Mouse (Mus musculus) spleen, postnatal 10 days (tissue): Measurements from ENCODE around the gene Ndufs6.
A peak's percentile ranks its signal among the peaks of the same experiment; 100 is the strongest.

ENCODE experiments used
- DNase-seq, 2 experiments: peaks; one replicate each; pipeline ENCODE4 v3.0.0; 2021 to 2022; ENCODE audit warnings: low spot score in 2 of 2

The Ndufs6 gene

DNA sequence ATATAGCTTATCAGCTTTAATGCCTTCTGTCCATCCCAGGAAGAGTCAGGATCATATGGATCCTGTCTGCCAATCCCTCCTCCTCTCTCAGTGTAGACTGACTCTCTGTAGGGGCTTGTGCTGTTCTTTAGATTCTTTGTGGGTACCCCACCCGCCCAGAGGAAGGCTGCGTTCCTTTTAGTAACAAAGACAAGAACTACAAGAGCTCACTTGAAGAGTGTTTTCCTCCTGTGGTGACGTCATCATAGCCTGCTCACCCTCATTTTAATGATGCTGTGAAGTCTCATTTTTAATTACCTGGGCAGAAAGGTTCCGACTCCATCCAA lies 22.3 kb downstream of the Ndufs6 start:
- no peak for DNase-seq

DNA sequence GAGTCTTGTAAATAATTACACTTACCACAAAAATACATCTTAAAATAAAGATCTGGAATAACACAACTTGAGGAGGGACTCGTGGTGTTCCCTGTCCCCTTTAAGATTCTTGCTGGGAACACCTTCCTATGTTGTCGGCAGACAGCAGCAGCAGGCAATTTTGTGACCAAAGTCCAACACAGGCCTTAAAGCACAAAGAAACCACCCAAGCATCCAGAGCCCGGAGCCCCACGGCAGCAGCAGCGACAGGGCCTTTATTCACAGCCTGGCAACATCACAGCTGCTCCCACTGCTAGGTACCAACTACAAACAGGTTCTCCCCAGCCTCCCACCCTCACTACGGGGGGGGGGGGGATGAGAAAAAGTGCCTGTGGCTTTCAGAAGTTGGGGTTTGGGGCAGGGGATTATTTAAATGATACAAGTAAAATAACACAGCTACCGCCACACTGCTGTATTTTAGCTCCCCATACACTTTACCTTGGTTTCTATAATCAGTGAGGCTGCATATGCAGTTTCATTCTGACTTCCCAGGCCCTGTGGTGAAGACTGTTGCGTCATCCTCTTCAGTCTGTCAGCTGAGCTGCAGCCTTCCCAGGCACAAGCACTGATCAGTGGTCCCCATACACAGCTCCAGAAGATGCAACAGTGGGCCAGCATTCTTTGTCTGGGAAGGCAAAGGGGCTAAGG lies 22.8 kb downstream of the Ndufs6 start:
- DNase-seq, result no peak

DNA sequence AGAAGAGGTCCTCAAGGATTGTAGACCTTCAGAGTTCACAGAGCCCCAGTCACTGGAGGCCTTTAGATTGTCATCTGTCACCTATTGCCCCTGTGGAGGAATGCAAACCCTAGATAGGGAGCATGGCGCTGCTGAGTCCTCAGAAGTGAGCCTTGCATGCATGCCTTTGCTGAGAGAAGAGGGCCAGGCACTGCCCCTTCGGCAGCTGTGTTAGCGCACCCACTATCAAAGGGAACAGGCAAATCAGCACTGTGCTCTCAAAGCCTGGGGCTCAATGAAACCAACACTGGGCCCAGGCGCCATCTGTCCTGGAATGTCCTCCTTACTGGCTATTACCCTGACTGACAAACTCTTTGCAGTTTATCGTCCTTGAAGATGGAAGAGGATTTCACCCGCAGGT lies 23.6 kb downstream of the Ndufs6 start:
- no peak for DNase-seq

DNA sequence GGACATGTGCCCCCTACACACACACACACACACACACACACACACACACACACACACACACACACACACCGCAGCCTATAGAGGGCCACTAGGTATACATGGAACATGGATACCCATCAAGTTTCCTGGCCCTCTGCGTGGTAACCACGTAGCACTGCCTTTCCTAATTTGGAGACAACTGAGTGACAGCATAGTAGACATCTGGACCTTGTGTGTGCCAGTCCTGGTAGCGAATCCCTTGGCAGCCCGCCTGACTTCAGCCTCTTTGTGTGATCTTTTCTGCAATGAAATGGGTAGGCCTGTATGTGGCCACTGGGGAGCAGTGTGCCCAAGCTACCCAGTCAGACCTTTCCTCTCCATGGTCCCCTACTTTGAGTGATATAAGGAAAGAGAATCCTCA lies 29.0 kb downstream of the Ndufs6 start:
- no peak for DNase-seq

DNA sequence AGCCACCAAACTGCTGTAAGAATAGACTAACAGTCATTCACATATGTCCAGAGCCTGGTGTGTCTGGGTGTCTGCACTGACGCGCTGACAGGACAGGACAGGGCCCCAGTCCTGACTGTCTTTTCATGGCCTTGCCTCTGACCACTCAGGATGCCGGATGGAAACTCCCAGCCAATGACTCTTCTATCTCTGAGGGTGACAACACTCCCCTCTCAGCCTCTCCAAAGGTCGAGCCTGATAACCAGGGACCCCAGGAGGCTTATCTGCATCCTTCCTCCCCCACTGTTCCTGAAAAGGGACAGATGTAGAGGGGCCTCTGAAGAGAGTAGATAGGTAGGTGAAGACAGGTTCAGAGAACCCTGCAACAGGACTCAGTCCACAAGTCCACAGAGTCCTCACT lies 29.6 kb downstream of the Ndufs6 start:
- DNase-seq, result no peak

DNA sequence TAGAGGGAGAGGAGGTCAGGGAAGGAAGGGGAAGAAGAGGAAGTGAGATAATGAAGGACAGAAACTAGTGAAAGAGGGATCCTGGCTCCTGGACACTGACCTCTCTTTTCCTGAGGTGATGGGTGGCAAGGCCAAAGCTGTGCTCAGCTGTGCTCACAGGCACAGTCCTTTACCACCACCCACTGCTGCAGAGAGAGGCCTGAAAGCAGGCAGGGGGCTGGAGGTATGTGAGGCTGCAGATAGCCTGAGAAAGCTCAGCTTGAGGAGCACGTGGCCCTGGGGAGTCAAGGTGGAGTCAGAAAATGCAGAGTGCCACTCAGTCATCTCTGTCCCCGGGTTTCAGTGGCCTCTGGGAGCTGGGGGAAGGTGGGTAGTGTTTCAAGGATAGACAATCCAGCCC lies 37.2 kb downstream of the Ndufs6 start:
- DNase-seq, result no peak

DNA sequence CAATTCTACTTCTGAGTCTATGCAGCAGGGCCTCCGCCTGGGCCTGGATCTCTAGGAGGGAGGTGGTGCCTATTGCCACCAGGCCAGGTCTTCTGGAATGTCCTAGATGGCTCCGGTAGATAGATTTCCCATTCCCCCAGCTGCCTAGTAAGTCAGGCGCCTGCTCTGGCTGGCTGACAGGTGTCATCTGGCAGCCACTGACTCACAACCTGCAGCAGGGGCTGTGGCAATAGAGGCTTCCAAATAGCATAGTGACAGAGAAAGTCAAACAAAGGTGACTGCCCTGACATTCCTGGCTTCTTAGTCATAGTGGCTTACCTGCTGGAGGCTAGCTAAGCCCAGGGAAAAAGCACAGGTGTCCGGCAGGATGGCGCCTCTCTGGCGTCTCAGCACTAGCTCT lies 38.1 kb downstream of the Ndufs6 start:
- no peak for DNase-seq

DNA sequence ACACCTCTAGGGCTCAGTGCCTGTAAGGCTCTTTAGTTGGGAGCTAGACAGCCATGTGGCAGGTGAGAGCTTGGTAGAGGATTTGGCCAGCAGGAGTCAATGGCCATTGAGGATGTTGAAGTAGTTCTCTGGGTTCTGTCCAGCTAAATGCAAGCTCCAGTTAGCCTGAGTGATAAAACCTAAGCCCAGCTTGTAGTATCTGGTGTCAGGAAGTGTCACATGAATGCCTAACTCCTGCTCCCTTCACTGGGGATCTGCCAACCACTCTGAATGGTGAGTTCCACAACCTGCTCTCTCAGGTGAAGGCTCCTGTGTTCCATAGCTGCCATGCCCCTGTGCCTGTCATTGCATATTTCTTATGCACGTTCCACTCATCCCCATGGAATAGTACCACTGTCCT lies 44.8 kb downstream of the Ndufs6 start:
- DNase-seq, result no peak

DNA sequence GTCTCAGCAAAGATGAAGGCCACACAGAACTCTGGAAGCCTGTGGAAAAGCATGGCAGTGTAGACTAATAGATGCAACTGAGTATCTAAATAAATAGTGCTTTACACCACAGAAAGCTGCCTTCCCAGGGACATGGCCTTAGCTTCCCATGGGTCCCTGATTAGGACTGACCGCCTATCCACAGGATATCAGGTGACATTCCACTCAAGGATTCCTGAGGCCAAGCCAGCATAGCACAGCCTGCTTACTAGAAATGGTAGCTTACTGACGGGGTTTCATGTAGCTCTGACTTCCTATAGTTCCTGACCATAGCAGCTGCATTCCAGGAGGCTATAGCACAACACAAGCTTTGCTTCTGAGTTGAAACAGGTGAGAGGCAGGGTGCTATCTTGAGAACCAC lies 45.9 kb downstream of the Ndufs6 start:
- no peak for DNase-seq

DNA sequence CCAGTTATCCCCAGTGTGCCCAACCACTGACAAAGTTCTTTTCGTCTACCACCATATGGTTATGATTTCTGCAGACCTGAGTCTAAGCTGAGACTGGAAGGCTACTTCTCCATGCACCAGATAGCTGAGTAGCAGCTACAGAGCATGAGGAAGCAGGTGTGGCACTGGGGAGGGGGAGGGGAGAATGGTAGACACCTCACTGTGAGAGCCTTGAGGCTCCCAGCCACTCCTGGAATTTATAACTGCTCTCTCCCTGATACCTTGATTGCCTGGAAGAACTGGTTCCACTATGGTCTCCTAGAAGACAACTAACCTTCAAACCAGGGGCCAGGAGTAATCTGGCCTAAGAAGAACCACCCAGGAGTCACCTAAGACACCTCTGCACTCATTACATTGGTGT lies 49.1 kb downstream of the Ndufs6 start:
- DNase-seq, result no peak

DNA sequence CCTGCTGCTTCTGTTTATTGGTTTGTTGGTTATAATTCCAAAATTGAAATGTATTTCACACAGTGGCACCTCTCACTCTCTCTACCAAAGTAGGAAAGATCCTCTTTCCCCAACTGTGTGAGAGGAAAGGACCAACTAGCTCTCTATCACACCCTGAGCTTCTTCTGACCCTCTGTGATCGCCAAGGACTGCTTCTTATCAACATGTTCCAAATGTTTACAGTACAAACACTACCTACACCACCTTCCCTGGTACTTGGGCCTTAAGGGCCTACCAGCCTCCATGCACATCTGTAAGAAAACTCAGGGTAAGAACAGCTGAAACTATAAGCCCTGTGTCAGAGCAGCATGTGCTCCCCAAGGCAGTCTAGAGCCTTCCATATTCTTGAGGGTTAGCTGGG lies 50.5 kb downstream of the Ndufs6 start:
- no peak for DNase-seq

DNA sequence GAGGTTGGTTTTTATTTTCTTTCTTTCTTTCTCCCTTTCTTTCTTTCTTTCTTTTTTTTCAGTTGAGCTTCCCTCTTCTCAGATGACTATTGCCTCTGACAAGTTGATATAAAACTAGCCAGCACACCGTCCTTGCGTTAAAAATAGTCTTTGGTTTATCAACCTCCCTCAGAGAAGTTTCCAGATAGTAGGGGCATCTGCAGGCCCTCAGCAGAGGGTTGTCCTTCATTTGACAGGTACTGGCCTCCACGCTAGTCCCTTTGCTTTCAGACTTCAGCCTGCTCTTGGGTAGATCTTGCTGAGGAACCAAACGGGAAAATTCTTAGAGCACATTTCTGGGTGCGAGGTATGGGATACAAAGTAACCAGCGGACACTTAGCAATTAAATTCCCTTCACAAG lies 51.0 kb downstream of the Ndufs6 start:
- no peak for DNase-seq

DNA sequence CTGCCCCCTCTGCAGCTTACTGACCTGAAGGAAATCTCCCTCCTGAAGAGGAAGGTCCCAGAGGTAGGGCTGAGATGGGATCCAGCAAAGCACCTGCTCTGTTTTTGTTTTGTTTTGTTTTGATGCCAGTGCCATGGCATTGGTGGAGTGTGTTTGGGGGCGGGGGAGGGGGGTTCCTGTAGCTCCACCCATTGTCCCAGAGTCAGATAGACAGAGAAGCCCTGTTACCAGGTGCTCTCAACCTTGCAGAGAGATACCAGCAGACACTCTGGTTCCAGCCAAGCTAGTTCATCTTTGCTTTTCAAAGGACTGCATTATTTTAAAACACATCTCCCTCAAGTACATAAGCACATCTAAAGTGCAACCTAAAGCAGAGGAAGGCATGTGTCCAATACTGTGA lies 54.8 kb downstream of the Ndufs6 start:
- DNase-seq, result no peak

DNA sequence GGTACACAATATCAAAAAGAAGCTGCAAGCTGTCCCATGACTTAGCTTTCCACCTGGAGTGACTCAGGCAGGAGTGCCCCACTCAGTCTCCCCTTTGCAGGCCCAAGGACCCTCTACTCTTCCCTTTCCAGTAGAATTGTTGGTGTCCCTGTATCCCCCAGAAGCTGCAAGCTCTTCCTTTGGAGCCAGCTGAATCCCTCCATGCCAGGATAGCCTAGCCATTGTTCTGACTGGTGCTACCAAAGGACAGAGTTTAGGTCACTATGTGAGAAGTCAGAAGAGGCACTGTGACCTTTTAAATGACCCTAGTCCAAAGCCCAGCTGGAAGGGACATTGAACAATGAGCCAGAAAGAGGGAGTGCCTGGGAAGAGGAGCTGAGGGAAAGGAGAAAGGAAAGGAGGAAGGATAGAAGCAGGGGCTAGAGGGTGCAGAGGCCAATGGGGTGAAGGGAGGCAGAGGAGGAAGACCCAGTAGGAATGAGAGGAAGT lies 55.5 kb downstream of the Ndufs6 start:
- DNase-seq, result no peak

DNA sequence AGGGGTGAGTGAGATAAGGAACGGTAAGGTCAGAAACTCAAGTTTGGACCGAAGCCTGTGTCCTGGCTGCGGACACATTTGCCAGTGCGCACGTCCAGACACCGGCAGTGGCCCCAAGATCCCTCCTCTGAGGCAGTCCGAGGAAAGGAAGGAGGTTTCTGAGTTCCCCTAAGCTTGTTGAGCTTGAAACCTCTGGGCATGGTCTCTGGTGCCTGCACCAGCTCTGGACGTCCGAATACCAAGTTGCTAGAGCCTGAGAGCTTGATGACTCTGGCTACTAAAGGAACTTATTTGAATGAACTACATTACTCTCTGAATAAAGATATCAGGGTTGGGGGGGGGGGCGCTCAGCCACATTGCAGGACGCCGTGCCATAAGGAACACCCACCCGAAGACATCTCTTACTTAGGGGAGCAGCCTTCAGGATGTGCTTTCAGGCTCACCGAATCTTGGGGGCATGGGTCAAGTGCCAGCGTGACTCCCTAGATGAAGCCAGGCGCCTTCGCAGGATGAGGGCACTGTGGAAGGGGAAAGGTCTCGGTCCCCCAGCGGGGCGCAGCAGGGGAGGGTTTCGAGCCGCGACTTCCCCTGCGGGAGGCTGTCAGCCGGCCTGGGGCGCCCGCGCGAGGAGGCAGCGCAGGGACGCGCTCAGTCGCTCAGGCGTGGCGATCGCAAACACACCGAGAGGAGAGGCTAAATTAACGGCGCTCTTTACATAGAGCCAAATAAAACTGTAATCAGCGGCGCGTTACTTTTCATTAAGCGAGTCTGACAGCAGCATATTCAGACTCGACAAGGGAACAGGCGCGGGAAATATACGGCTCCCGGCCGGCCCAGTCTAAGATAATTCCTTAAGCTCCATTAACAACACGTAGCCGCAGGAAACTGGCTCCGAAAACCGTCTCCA lies 56.8 kb downstream of the Ndufs6 start:
- peak in 1 of 2 experiments; percentile 20 for DNase-seq

DNA sequence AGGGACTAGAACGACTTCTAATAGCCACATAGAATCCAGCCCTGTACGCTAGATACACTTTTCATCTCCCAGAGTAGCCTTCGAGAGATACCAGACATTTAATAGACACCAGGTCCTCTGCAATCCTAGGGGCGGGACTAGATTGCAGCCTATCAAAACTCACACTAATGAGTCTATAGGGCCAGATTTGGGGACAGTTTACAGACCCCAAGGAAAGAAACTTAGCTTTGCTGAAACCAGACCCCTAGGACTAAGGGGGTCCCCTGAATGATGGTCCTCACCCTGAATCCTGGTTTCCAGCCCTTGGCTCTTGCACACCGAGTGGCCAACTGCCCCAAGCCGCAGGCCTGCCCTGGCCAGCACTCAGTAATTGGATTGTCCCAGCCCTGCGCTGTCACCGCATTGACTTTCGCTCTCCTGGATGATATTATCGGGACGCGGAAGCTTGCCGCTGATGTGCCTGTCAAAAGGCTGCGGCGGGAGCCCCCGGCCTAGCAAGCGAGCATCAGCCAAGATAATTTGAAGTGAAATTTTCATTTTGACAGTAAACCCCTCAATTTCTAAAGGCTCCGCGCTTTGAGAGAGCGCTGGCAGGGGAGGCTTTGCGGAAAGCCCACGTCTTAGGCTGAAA lies 57.8 kb downstream of the Ndufs6 start:
- DNase-seq, result no peak

DNA sequence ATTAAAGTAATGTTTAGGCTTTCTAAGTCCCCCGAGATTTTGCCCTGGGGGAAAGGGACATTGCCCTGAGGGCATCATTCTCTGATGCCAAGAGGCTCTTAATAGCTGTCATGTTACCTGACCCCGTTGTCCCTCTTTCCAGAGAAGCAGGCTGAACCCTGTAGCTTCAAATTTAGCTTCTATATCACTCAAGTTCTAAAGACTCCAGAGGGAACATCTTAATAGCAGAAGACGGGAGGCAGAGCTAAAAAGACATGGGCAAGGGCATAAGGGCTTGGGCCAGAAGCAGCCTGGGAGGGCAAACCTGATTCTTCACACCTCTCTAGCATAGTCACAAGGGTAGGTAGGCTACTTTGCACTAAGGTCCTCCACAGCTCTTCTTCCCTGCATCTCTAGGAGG lies 58.5 kb downstream of the Ndufs6 start:
- no peak for DNase-seq
